Mouse (Mus musculus): ENCODE results near the gene Syce2. TPM values are rescaled to one million over a fixed set of nuclear protein-coding genes. Genes with fewer than 3 reads are reported as not detected.

Syce2 gene
- polyA plus RNA-seq, 1 experiment from 2014 or later = 44.9 TPM

- H3K4me3 ChIP-seq = no peak overlapping the region
- no peak overlapping the region for H3K4me2 ChIP-seq (replicated peaks)
- H3K9me3 ChIP-seq = no peaks in the 10 kb centered on the region
- H3K36me3 ChIP-seq = peaks cover 37% of the 10 kb centered on the region
- H3K9ac ChIP-seq (replicated peaks) = no peak overlapping the region
- H3K27me3 ChIP-seq = no peaks in the 10 kb centered on the region
- no peaks in the 10 kb centered on the region for H3K4me1 ChIP-seq
- no peak overlapping the region for H3K27ac ChIP-seq (replicated peaks)
- WGBS = 86% methylated on average over 4 of the region's 4 CpGs
- ATAC-seq (ENCODE audit: low FRiP score, low read depth) = no peak
These were observed 12.8 kb downstream of the Syce2 start for GRCm38 (mm10) chr8:84884728-84885127.

- Histone ChIP-seq H3K27me3 (no peaks in the 10 kb centered on the region), H3K9me3 (no peaks in the 10 kb centered on the region), H3K36me3 (peaks cover 47% of the 10 kb centered on the region), H3K27ac (replicated peaks) (no peak overlapping the region), H3K4me2 (replicated peaks) (no peak overlapping the region), H3K4me1 (peaks cover 7% of the 10 kb centered on the region), H3K9ac (replicated peaks) (no peak overlapping the region), H3K4me3 (no peak overlapping the region)
- WGBS = 98% methylated on average over 3 of the region's 3 CpGs
- no peak for ATAC-seq (ENCODE audit: low FRiP score, low read depth)
These were observed 16.4 kb downstream of the Syce2 start for GRCm38 (mm10) chr8:84888280-84888679.

- Histone ChIP-seq H3K27ac (replicated peaks) (no peak overlapping the region), H3K9ac (replicated peaks) (no peak overlapping the region), H3K36me3 (peaks cover 47% of the 10 kb centered on the region), H3K9me3 (no peaks in the 10 kb centered on the region), H3K4me3 (no peak overlapping the region), H3K27me3 (no peaks in the 10 kb centered on the region), H3K4me1 (peaks cover 11% of the 10 kb centered on the region), H3K4me2 (replicated peaks) (no peak overlapping the region)
- 100% methylated on average over 1 of the region's 1 CpGs for WGBS
- ATAC-seq (ENCODE audit: low FRiP score, low read depth) = no peak
These were observed 17.2 kb downstream of the Syce2 start for GRCm38 (mm10) chr8:84889141-84889540.

- Histone ChIP-seq H3K4me1 (peaks cover 16% of the 10 kb centered on the region), H3K4me3 (peak overlapping the region; percentile 80), H3K36me3 (peaks cover 23% of the 10 kb centered on the region), H3K9me3 (no peaks in the 10 kb centered on the region), H3K9ac (replicated peaks) (peak overlapping the region; percentile 73), H3K4me2 (replicated peaks) (peak overlapping the region; percentile 77), H3K27ac (replicated peaks) (0 out of 2 replicates have a peak overlapping the region, but pooled peaks have one; percentile 8), H3K27me3 (no peaks in the 10 kb centered on the region)
- peak; percentile 54 for ATAC-seq (ENCODE audit: low FRiP score, low read depth)
- WGBS = 14% methylated on average over 31 of the region's 31 CpGs
These were observed 21.2 kb downstream of the Syce2 start for GRCm38 (mm10) chr8:84892993-84893708.

GRCm38 (mm10) chr8:84893709-84894134 is 21.8 kb downstream of the Syce2 start, which contains the start of gene Gcdh:
Gene Gcdh (minus strand): TSS chr8:84893921.
- Histone ChIP-seq H3K9ac (replicated peaks) (peak within 1 kb of the TSS; percentile 73), H3K4me1 (peaks cover 16% of the 10 kb centered on the region), H3K9me3 (no peaks in the 10 kb centered on the region), H3K4me2 (replicated peaks) (peak within 1 kb of the TSS; percentile 77), H3K27me3 (no peaks in the 10 kb centered on the region), H3K27ac (replicated peaks) (0 out of 2 replicates have a peak within 1 kb of the TSS, but pooled peaks have one; percentile 8), H3K36me3 (peaks cover 17% of the 10 kb centered on the region), H3K4me3 (peak within 1 kb of the TSS; percentile 80)
- 1% methylated on average over 11 of the region's 11 CpGs for WGBS
- peak; percentile 95 for ATAC-seq (ENCODE audit: low FRiP score, low read depth)

- H3K36me3 ChIP-seq = peaks cover 1% of the 10 kb centered on the region; the same call in 1 of the 2 replicates
- H3K9ac ChIP-seq (replicated peaks) = no peak overlapping the region
- WGBS = 89% methylated on average over 5 of the region's 5 CpGs
- H3K27me3 ChIP-seq = peaks cover 13% of the 10 kb centered on the region
- H3K4me2 ChIP-seq (replicated peaks) = no peak overlapping the region
- no peaks in the 10 kb centered on the region for H3K9me3 ChIP-seq
- no peak overlapping the region for H3K4me3 ChIP-seq
- peaks cover 16% of the 10 kb centered on the region for H3K4me1 ChIP-seq
- no peak for ATAC-seq (ENCODE audit: low FRiP score, low read depth)
- no peak overlapping the region for H3K27ac ChIP-seq (replicated peaks)
These were observed 24.1 kb downstream of the Syce2 start for GRCm38 (mm10) chr8:84895963-84896362.

GRCm38 (mm10) chr8:84901071-84901470 is 29.2 kb downstream of the Syce2 start:
- Histone ChIP-seq H3K36me3 (no peaks in the 10 kb centered on the region), H3K4me1 (peaks cover 15% of the 10 kb centered on the region), H3K4me3 (no peak overlapping the region), H3K4me2 (replicated peaks) (no peak overlapping the region), H3K9ac (replicated peaks) (no peak overlapping the region), H3K9me3 (no peaks in the 10 kb centered on the region), H3K27me3 (peaks cover 59% of the 10 kb centered on the region), H3K27ac (replicated peaks) (no peak overlapping the region)
- WGBS = 68% methylated on average over 4 of the region's 4 CpGs
- ATAC-seq (ENCODE audit: low FRiP score, low read depth) = no peak

GRCm38 (mm10) chr8:84901752-84902151 is 29.8 kb downstream of the Syce2 start, which contains the start of gene Klf1:
Gene Klf1 (plus strand): TSS chr8:84901928.
- Histone ChIP-seq H3K9ac (replicated peaks) (peak within 1 kb of the TSS; percentile 60), H3K9me3 (no peaks in the 10 kb centered on the region), H3K4me2 (replicated peaks) (peak within 1 kb of the TSS; percentile 92), H3K4me1 (peaks cover 15% of the 10 kb centered on the region), H3K27ac (replicated peaks) (no peak within 1 kb of the TSS), H3K27me3 (peaks cover 59% of the 10 kb centered on the region), H3K36me3 (no peaks in the 10 kb centered on the region), H3K4me3 (peak within 1 kb of the TSS; percentile 56)
- WGBS = 89% methylated on average over 3 of the region's 3 CpGs
- no peak for ATAC-seq (ENCODE audit: low FRiP score, low read depth)

- no peaks in the 10 kb centered on the region for H3K9me3 ChIP-seq
- peak overlapping the region; percentile 92 for H3K4me2 ChIP-seq (replicated peaks)
- ATAC-seq (ENCODE audit: low FRiP score, low read depth) = no peak; the same call in 1 of the 2 replicates
- no peak overlapping the region for H3K27ac ChIP-seq (replicated peaks)
- H3K27me3 ChIP-seq = peaks cover 59% of the 10 kb centered on the region
- H3K9ac ChIP-seq (replicated peaks) = peak overlapping the region; percentile 60
- H3K36me3 ChIP-seq = no peaks in the 10 kb centered on the region
- H3K4me1 ChIP-seq = peaks cover 15% of the 10 kb centered on the region
- whole genome bisulfite sequencing = 3% methylated on average over 24 of the region's 24 CpGs
- H3K4me3 ChIP-seq = peak overlapping the region; percentile 56
These were observed 30.5 kb downstream of the Syce2 start for GRCm38 (mm10) chr8:84902367-84902919.

- Histone ChIP-seq H3K9me3 (no peaks in the 10 kb centered on the region), H3K36me3 (no peaks in the 10 kb centered on the region), H3K4me2 (replicated peaks) (peak overlapping the region; percentile 92), H3K4me1 (peaks cover 15% of the 10 kb centered on the region), H3K4me3 (peak overlapping the region; percentile 56), H3K9ac (replicated peaks) (peak overlapping the region; percentile 60), H3K27me3 (peaks cover 59% of the 10 kb centered on the region), H3K27ac (replicated peaks) (no peak overlapping the region)
- peak; percentile 86 for ATAC-seq (ENCODE audit: low FRiP score, low read depth)
- WGBS = under 1% methylated on average over 68 of the region's 68 CpGs
These were observed 31.2 kb downstream of the Syce2 start for GRCm38 (mm10) chr8:84902920-84903661.

- Histone ChIP-seq H3K4me3 (no peak overlapping the region), H3K27ac (replicated peaks) (no peak overlapping the region), H3K36me3 (no peaks in the 10 kb centered on the region), H3K9me3 (no peaks in the 10 kb centered on the region), H3K4me2 (replicated peaks) (no peak overlapping the region), H3K4me1 (peaks cover 23% of the 10 kb centered on the region), H3K9ac (replicated peaks) (no peak overlapping the region), H3K27me3 (peaks cover 67% of the 10 kb centered on the region)
- no peak for ATAC-seq (ENCODE audit: low FRiP score, low read depth)
- WGBS = 90% methylated on average over 7 of the region's 7 CpGs
These were observed 32.4 kb downstream of the Syce2 start for GRCm38 (mm10) chr8:84904351-84904750.

GRCm38 (mm10) chr8:84907037-84907436 is 35.1 kb downstream of the Syce2 start:
- H3K4me3 ChIP-seq = no peak overlapping the region
- no peak overlapping the region for H3K4me2 ChIP-seq (replicated peaks)
- H3K36me3 ChIP-seq = peaks cover 16% of the 10 kb centered on the region
- no peak overlapping the region for H3K9ac ChIP-seq (replicated peaks)
- WGBS = 89% methylated on average over 9 of the region's 9 CpGs
- H3K4me1 ChIP-seq = peaks cover 23% of the 10 kb centered on the region
- peaks cover 70% of the 10 kb centered on the region for H3K27me3 ChIP-seq
- ATAC-seq (ENCODE audit: low FRiP score, low read depth) = no peak
- no peaks in the 10 kb centered on the region for H3K9me3 ChIP-seq
- no peak overlapping the region for H3K27ac ChIP-seq (replicated peaks)
